Mouse (Mus musculus) erythroblast, adult 5-6 weeks (primary cell): Measurements from ENCODE around the gene Ppm1b. TPM values are rescaled to one million over a fixed set of nuclear protein-coding genes. Genes with fewer than 3 reads are reported as not detected.
A peak's percentile ranks its signal among the peaks of the same experiment; 100 is the strongest.

ENCODE experiments used
- ATAC-seq: replicated peaks from 2 replicates; pipeline ENCODE4 v1.8.0; 2016; ENCODE audit warnings: moderate number of reproducible peaks, mild to moderate bottlenecking, moderate TSS enrichment, inconsistent platforms; ENCODE audit not compliant: poor library complexity, low FRiP score, severe bottlenecking
- total RNA-seq, 2 experiments: library from RNA; stranded (forward) in 1 of 2; stranded (reverse) in 1 of 2; fragments of 150-400 nt in 1 of 2; fragments of 200-764, 138-1000 nt in 1 of 2; gene quantifications; 2 replicates each; pipeline versions ENCODE4 v1.2.3 to v1.2.4; 2015 to 2017; ENCODE audit warnings: low replicate concordance in 2 of 2

The Ppm1b gene
- total RNA-seq (2015; ENCODE audit: low replicate concordance), result 53.0 and 62.7 TPM in 2 replicates
- total RNA-seq (2017; ENCODE audit: low replicate concordance), result 69.9 and 108 TPM in 2 replicates

DNA sequence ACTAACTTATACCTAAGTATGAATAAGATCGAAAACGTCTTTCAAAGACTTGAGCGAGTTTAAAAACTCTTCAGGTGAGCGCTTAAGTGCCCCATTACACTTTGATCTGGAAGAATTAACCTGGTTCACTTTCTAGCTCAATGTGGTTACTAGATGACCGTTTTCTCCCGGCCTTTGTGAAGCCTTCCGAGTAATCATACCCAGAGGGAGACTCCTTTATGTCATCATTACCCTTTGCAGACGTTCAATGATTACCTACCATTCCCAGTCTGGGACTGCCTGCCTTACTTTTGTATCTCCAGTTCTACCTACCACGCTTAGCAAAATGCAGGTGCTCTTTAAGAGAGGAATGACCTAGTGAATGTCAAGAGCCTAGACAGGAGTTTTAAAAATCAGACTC lies at the start of gene Ppm1b:
Gene Ppm1b (plus strand): TSS at position 301 of the 400 bp plus-strand sequence.
- ATAC-seq, result no peak

DNA sequence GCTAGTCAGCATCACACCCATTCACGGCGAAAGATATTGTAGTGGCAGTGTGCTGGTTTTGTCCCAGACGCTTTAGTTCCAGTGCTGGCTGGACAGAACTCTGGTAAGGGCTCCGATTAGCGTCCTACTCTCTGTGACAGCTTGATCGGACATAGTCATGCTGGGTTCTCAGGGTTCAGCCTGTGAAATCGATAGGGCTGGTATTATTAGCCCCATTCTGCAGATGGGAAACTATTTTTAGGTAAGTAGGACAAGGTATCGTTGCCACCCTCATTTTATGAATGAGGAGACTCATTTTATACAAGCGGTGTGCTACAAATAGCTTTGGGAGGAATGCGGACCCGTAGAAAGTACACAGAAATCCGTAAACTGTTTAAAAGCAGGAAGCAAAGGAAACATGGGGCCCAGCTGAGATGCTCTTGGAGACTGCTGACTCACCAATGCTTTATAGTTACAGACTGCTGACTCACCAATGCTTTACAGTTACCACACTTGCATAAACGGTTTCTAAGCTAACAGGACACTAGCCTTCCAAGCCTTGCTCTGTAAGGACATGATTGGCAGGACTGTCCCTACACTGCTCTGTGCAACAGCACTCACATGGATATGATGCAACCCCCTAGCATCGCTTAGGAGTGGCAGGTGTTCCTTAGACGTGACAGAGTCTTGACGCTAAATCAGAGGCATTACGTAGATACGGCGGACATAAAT lies 34.7 kb upstream of the Ppm1b start:
- ATAC-seq, result peak; percentile 54

DNA sequence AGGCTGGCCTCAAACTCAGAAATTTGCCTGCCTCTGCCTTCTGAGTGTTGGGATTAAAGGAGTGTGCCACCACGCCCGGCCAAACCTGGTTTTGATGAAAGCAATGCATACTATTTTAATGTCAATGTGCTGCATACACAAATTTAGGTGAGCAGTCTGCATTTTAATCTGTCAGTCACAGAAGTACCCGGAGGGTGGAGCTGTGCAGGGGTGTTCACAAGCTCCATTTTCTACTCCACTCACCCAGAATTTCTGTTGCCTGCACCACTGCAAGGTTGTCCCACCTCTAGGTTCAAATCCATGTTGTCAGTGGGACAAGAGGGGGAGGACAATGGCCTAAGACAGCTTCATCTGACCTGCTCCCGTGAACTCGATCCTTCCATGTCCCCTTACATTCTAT lies 31.8 kb upstream of the Ppm1b start:
- peak; percentile 61 for ATAC-seq

DNA sequence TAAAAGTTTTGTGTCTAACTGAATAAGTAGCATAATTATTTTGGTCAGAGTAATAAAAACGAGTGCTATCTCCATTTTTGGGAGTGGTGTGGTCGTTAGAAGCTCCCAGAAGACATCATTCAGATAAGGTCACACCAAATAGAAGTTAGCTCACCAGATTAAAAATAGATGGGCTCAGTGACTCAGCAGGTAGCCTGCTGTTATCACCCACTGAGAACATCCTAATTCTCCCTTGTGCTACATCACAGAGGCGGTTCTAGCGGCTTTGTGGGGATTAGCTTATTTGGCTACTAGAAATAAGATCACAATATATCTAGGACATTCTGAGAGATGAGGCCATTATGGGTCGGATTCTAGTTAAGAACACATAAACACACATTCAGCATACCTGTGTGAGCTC lies 30.3 kb upstream of the Ppm1b start:
- ATAC-seq, result peak; percentile 81

DNA sequence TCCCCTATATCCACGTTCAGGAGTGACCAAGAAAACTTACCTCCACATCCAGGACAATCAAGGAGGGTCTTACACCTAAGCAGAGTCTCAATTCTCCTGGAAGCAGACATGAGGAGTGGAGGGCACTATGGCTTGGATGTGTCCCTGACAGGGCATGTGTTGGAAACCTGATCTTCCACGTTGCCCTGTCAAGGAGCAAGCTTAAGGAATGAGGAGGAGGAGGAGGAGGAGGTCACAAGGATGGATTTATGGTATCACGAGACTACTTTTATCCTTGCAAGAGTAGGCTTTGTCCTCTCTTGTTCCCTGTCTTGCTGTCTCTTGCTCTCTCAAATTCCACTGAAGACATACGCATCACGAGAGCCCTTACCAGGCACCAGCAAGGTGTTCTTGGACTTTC lies 29.0 kb upstream of the Ppm1b start:
- no peak for ATAC-seq

DNA sequence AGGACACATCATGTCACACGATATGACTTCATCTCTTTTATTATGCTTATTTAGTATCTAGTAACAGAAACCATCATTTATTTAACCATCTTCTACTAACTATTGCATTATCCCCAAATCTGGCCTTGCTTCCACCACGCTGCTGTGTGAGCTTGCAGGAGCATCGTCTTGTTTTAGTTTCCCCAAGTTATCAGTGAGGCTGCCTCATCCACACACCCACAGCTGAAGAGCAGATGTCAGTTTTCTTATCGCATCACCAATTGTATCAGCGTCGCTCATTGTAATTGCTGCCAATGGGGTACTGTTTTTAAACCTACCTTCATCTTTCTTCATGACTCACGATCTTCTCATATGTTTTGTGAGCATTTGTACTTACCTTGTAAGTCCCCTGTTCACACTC lies 23.6 kb upstream of the Ppm1b start:
- no peak for ATAC-seq

DNA sequence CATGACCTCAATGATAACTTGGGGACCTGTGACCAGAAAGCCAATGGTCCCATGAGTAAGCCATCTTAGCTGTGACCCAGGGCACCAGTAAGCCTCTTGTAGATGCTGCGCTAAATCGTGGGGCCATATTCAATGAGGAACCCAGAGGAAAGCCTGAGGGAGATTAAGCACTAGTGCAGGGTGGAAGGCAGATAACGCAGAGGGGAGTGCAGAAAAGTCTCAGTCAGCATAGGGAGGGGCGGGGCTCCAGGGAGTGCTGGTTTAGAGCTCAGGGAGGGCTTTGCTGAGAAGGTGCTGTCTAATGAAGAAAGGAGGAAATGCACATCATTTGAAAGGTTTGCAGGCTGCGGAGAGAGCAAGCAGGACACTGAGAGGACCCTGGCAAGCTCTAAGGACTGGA lies 22.6 kb upstream of the Ppm1b start:
- ATAC-seq, result peak; percentile 96

DNA sequence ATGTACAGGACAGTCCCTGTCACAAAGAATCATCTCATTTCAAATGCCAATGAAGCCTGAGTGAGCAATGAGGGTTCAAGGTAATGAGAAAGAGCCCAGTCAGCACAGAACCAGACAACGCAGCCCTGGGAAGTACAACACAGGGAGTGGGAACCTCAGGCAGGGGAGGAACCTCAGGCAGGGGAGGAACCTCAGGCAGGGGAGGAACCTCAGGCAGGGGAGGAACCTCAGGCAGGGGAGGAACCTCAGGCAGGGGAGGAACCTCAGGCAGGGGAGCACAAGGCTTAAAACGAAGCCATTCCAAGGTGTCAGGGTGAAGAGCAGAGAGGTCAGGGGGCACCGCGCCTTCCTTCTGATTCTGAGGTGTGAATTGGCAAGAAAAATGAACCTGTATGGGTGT lies 20.9 kb upstream of the Ppm1b start:
- ATAC-seq, result peak; percentile 63

DNA sequence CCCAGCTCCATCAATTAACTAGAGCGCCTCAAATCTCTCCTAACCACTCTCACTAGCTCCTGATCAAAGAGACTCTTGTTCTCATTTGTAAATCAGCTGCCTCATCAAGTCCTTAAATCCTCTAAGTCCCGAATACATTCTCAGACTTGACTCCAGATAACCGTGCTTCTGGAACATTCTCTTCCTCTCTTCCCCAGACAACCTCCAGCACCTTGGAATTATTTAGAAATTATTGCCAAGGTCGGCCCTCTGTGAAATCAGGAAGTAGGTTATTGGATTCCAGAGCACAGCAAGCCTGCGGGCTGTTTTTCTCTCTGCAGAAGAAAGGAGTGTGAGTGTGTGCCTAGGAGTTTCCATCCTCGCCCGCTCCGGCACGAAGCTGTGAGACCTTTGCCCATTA lies 20.2 kb upstream of the Ppm1b start:
- ATAC-seq, result no peak

DNA sequence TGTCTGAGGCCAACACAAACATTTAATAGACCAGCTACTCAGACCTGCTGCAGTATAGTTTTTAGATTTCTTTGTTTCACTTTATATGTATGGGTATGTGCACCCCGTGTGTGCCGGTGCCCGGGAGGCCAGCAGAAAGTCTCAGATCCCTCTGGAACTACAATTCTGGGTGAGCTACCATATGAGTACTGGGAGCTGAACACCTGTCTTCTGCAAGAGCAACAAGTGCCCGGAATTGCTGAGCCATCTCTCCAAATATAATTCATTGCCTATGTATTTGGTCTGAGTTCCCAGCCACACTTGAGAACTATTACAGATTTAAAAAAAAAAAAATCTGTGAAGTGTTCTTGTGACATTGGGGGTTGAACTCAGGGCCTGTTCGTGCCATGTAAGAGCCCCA lies 19.7 kb upstream of the Ppm1b start:
- no peak for ATAC-seq

DNA sequence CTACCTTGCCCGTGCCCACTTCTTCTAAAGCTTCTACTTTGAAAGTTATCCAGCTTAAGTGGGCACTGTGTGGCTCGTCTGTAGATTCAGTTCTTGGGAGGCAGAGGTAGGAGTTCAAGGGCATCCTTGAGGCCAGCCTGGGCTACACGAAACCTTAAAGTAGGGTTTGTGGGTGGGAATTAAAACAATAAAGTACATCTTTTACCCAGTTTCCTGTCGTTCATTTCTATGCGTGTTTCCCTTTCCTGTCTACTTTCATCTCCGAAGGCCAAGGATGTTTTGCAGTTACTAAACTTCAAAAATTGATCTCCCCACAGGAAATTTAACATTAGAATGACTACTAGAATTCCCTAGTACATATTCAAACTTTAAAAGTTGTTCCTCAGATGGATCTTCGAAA lies 19.3 kb upstream of the Ppm1b start:
- ATAC-seq, result no peak

DNA sequence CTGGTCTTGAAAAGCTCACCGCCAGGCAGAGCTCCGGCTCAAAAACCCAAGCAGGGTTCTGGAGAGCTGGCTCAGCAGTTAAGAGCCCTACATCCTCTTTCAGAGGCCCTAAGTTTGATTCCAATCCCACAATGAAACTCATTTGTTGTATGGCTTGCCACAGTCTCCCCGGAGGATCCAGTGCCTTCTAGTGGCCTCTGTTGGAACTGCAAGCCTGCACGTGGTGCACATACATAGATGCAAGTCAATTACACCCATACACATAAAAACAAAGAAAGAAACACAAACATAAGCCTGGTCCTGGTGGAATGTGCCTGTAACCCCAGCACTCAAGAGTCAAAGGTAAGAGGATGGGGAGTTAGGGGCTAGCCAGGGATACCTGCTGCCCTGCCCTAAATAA lies 18.3 kb upstream of the Ppm1b start:
- no peak for ATAC-seq

DNA sequence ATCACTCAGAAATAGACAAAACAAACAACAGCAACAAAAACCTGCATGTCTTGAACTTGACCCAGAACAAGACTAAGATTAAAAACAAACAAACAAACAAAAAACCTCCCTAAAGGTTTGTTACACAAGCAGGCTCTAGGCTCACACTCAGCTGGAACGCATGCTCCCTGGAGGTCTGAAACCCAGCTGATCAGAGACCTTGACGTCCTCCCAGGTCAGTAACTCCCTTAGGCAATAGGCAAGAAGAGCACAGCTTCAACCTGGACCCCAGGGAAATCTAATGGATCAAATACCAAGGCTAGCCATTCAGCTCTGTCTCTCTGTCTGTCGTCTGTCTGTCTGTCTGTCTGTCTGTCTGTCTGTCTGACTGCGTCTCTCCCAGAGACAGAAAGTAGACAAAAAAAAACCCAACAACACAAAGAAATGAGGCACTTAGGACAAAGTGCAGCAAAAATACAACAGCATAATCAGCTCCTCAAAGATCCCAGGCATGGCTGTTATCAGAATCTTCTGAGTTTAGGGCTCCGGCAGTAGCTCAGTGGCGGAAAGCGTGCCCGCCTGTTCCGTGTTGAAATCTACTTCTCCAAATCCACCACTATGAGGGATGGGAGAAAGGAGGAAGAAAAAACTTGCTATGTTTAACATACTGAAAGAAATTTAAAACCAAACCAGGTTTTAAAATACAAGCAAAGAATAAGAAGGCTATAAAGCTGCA lies 16.4 kb upstream of the Ppm1b start:
- no peak for ATAC-seq

DNA sequence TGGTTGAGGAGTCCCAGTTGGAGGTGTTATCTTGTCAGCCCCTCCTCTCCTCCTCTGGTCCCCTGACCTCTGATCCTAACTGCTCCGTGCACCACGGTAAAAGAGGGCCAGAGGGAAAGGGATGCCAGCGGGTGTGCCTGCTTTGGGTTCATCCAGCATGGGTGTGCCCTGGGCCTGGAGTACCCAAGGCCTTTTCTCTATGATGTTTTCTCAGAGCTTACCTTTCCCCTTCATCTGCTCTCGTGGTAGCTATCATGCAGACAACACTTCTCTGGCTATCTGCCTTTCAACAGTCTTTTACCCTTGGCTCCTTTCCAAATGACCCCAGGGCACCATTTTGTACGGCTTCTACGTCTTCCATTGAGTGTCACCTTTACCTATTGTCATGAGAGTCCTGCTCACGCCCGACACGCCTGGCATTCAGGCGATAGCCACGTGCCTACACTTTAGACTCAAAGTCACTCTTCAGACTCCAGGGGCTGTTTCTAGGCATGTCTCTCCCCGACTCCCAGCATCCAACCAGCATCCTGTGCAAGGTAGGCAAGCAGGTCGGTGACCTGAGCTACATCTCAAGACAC lies 15.2 kb upstream of the Ppm1b start:
- ATAC-seq, result peak; percentile 51

DNA sequence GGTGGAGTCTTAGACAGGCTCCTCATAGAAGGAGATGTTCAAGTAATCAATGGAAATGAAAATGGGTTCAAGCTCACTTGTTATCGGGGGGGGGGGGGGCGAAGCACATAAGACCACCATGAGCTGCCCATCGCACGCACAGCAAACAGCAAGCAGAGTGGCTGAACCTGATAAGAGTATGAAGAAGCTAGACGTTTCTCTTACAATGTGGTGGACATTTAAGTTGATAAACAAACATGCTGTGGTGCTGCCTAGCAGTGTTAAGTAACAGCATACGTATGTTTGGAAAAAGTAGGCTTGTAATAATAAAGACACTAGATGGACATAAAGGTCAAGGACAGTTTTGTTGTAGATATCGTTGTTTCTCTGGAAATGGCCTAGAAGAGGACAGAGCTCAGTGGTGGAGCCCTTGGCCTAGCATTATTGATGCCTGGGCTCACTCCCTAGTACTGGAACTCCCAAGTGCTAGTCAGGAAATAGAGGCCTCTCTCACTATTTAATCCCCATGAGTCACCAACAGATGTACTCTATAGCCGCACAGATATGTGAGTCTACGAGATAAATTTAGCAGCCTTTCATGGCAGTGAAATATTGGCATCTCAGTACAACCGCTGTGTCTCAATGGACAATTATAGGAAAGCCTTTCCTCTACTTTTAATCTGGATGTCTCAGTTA lies 14.0 kb upstream of the Ppm1b start:
- peak; percentile 79 for ATAC-seq

DNA sequence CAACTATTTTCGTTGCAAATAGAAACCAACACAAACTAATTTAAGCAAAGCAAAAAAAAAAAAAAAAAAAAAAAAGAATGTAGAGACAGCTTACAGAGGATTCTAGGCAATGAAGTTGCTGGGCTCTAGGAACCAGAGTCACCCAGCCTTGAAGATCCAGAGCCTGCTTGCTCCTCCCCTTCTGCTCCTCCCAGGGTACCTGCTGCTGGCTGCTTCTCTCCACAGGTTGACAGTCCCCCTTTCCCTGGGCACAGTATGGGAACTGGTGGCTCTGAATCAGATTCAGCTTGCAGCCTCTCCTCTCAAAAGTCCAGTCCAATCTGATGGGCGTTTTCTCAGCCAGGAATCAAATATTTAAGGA lies 13.5 kb upstream of the Ppm1b start:
- ATAC-seq, result peak; percentile 48; the same call in 1 of the 2 replicates

DNA sequence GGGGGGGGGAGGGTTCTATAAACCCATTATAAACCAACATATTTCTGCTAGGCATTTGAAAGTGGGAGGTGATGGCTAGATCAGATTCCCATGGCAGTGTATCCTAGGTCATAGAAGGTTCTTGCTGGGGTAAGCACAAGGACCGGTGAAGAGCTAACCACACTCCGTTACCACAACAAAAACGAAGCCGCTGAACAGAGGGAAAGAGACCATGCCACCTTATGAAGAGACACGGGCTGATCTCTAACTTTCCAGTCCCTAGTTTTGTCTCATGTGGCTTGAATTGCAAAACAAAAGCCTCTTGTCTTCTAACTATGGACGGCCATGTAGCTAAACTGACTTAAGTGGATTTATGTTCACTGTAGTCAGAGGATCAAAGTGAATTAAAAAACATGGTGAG lies 12.2 kb upstream of the Ppm1b start:
- ATAC-seq, result no peak

DNA sequence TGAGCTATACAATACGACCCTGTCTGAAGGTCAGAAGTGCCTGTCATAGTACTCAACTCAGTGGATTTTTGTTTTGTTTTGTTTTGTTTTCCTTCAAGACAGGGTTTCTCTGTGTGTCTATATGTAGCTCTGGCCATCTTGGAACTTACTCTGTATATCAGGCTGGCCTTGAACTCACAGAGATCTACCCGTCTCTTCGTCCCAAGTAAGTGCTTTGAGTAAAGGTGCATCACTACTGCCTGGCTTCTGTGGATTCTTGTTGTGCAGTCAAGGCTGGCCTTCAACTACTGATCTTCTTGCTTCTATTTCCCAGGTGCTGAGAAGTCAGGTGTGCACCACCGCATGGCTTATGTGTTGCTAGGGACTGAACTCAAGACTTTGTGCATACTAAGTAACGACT lies 4.0 kb upstream of the Ppm1b start:
- ATAC-seq, result no peak

DNA sequence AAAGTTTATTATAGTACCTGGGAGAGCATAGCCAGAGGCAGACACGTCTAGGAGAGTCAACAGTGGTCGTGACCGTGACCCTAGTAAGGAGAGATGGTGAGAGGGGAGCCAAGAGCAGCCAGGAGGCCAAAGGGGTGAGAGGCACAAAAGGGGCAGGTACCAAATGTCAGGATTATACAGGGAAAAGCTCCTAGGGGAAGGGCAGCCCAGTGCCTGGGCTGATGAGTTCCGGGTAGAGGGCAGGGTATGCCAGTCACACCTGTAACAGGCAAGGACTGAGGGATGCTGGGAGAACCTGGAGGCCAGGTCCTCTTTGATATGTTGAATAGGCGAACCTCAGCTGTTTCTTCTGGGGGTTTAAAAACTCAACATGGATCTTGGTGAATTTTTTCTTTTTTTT lies 2.8 kb upstream of the Ppm1b start:
- no peak for ATAC-seq

DNA sequence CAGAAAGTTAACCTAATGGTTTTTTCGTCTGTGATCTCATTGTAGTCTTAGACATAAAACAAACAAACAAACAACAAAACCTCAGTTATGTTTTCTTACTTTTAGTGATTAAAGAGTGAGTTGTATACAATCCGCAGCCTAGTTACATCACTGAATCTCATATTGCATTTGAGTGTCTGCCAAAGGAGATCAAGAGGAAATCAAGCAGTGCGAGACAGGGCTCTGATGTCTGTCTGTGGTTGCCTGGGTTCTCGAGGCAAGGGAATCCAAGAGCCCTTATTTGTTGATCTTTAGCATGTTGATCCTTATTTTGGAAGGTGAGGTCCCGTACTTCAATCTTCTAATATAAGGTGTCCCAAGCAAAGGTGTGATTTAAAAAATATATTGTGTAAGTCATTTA lies 1.7 kb upstream of the Ppm1b start:
- no peak for ATAC-seq
